Mouse (Mus musculus): ENCODE measurements at regions not wholly inside any gene's neighbourhood (a gene's known extent, or its start where the extent isn't known, plus 50 kb on each side); places are given as distances from the start of the nearest gene placed in this dataset.

DNA sequence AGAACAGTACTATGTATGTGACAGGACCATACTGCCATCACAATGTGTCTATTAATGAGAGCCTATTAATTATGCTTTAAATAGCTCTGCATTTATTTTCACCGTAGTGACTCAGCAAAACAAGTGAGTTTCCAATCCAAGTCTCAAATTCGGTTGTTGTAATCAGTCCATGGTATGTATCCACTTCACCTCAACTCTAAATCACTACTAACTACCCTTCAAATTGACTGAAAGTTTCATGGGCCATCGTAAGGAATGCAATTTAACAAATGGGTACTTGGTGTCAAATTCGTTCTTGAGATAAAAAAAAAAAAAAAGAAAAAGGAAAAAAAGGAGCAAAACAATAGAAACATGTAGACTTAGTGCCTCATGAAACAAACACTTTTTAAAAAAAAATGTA lies 433.2 kb downstream of the 1190002N15Rik start:
- DNase-seq, result no peak

DNA sequence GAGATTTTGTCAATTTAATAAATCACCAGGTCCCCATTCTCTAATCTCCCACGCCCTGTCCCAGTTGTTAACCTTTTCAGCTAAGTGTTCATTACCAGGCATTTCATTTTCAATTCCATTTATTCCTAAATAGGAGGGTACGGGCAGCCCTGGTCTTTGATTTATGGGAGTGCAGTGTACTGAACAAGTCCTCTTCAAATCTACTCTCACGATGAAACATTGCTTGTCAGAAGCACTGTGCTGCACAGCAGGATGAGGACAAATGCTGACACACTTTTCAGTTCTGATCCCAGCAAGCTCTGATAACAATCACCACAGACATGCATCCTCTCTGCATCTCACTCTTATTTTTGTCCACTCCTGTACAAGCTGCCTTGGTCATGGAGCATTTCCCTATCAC lies 435.9 kb downstream of the 1190002N15Rik start:
- no peak for DNase-seq

DNA sequence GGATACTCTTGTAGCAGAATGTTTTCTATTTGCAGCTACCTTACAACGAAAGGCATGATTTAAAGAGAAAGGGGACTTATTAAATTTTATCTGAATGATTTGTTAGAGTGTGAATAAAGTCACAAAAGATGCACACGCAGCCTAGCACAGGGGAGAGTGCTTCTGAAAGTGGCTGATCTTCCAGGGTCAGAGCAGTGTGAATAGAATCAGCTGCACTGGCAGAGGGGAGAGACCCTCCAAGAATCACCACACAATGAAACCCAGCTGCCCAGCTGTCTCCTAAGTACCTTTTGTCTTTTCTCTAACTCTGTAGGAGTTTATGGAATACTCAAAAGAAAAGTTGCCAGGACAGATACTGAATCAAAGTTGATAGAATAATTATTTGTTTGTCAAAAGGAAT lies 443.1 kb downstream of the 1190002N15Rik start:
- peak; percentile 13 for DNase-seq

DNA sequence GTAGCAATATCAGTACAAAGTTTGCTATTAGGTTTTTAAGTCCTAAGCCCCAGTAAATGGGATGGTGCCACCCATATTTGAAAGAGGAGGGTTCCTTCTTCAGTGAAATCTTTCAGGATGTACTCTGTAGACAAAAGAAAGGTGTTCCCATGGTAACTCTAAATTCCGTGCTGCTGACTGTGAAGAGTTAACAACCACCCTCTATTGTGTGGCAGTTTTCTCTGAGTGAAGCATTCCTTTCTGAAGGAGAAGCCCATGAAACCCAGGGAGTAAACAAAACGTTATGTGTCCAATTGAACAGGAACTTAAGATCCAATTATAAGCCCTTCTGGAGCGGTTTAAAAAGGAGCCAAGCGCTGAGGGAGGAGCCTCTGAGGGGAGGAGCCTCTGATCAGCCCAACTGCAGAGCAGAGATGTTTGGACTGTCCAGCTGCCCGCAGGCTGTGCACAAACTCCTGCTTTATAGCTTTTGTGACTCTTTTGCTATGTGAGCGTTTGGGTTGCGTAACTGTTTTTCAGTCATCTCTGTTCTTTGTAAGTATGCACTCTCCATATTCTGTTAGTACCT lies 446.1 kb downstream of the 1190002N15Rik start:
- DNase-seq, result peak; percentile 23

DNA sequence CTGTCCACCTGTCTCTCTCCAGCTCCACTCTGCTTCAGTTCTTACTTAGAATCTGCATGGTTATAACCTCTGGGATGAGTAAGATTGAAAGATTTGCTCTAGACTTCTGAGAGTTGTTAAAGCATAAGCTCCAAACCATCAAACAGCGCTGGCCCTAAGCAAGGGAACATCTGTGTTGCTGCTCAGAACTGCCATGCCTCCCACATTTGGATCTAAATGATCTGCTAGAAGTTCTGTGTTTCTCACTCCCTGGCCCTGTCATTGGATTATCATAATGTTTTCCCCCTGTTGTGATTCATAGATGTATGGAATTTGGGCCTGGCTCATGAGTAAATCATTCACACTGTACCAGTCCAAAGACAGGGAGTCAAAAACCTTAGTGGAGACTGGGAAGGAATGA lies 448.1 kb downstream of the 1190002N15Rik start:
- no peak for DNase-seq

DNA sequence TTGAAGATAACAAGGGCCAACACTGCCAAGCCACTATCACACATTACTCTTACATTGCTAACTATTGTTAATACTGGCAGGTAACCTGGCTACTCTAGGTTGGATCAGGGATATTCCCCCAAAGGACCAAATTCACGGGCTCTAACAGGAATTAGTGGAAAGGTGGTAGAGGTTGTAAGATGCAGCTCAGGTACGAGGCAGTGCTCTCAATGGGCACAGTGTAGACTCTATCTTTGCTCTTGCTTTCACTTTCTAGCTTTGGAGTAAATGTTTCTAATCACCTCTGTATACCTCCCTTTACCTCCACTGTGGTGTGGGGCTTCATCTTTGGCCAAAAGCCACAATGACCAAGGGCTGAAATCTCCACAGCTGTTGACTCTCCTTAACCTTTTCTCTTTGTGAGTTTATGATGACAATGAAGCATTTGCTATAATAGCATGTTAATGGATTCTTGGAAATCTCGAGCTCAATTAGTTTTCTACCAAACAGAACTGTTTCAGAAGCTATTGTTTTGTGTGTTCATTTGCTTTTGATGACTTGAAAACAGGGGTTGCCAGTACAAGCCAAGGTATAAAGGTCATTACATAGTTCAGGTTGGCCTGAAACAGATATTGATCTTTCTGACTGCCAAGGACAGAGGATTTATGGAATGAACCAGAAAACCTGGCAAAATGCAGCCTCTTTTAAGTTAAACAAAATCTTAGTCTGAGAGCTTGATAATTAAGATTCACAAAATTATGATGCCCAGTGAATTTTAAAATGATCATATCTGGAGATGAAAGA lies 454.1 kb downstream of the 1190002N15Rik start:
- DNase-seq, result no peak

DNA sequence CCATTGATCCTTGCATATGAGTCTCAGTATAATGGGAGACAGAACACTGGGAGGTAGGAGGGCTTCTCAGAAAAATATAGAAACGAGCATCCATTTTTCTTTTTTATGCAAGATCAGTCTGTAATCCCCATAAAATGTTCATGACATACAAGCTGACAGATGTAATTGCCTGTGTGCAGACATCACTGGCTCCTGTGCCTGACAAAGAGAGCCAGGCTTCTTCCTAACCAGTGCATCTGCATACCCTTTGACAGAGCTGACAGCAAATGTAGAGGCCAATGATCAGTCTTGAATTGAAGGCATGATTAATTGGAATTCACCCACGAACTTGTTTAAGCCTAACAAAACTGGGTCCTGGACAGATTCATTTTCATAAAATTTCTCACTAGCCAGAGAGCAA lies 463.0 kb downstream of the 1190002N15Rik start:
- no peak for DNase-seq

DNA sequence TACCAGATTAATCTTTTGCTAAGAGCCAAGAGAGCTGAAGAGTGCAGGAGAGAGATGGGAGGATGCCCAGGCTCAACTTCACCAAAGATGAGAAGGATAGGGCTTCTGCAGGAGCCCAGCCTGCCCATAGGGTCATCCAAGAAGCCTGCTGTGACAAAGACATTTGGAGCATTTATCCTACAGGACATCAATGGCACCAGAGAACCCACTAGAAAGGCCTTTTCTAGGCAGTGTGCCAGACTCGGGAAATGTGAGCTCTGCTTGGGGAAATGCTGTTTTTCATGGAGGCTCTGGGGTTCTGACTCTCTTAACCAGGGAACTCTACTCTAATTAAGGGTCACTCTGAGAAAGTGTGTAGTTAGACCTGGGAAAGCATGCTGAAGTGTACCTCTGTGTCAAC lies 470.8 kb downstream of the 1190002N15Rik start:
- peak; percentile 7 for DNase-seq

DNA sequence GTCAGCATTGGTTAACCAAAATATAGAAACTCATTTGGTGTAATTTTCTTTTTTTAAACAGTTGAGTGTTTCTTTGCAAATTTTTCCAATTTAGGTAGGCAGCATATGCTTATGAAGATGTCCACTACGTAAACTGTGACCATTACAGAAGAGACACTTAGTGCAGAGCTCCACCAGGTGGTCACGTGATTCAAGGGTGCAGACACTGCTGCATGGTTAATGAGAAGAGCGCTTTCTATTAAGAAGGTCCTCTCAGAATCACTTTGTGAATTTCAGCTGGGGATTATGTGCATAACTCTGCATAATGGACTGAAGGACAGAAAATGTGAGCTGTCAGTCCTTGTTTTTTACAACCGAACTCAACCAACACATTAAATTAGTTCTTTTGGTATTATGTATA lies 484.7 kb downstream of the 1190002N15Rik start:
- no peak for DNase-seq

DNA sequence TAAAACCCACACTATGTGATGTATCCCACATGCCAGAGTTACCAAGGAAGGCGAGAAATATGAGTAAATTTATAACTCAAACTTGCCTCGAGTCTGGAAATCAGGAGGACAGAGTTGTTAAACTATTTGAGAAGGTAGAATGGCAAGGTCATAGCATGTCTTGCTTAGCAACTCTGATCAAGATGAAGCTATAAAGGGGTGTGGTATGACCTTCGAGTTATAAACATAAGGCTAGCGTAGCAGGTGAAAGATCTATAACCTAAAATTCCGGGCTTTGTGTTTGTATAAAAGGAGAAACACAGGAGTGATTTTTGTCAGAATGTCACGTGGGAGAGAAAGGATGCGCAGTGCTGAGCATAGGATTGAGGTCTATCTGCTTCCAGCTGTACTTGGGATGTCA lies 490.0 kb downstream of the 1190002N15Rik start:
- no peak for DNase-seq

DNA sequence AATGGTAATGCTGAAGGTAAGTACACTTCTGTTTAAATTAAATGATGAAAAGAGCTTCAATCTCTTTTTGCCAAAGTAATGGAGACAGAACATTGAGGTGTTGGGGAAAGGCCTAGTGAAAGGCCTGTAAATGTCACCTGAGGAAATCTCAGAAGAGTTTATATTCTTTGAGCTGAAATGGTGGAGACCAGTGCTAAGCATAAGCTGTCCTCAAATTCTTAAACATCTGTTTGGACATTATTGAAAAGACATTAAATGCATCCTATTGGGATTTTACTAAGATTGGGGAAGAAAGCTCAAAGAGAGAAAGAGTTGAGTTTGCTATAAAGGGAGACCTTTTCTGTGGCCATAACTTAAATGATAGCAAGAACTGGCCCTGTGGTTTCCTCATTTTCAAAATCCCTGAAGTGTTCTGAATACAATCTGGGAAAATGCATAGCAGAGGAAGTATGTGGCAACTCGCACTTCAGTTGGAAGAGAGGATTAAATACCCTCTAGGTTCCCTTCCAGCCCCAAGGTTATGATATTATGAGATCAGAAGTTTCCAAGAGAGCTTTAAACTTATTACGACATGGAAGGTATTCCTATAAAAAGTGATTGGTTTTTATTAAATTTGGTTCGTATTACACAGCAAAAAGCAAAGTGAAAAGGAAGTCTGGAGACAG lies 492.3 kb downstream of the 1190002N15Rik start:
- no peak for DNase-seq

DNA sequence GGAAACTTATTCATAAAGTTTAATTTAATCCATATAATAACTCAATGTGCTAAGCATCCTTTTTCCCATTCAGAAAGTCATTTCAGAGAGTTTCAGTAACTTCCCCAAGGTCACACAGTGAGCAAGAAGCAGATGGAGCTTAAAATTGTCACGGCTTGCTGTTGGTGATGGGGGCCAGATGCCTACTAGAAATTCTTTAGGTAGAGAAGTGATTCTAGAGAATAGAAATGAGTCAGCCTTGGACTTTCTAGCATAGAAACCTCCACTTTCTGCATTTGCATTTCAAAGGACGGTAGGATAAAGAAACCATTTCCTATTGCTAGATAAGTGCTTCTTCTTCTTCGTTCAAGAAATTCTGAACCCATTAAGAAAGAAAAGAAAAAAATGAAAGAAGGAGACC lies 514.1 kb downstream of the 1190002N15Rik start:
- no peak for DNase-seq

DNA sequence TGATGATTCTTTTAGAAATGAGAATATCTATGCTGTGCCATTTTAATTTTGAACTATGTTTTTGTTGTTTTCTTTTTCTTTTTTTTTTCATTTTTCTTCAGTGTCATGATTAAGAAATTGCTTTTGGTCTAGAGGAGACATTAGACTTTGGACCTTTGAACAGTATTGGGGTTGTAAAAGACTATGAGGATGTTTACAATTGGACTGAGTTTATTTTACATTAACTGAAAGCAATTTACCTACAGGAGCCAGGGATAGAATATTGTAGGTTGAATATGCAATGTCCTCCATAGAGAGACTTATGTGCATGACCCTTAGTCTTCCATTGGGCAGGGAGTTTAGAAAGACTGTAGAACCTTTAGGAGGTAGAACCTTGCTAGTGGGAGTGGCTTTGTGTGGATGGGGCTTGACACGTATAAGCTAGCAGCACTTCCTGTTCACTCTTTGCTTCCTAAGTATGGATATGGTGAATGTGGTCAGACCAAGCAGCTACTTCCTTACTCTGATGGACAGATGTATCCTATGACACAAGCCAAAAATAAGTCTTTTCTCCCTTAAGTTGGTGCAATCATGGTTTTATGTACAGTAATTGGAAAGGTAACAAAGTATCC lies 516.5 kb downstream of the 1190002N15Rik start:
- no peak for DNase-seq

DNA sequence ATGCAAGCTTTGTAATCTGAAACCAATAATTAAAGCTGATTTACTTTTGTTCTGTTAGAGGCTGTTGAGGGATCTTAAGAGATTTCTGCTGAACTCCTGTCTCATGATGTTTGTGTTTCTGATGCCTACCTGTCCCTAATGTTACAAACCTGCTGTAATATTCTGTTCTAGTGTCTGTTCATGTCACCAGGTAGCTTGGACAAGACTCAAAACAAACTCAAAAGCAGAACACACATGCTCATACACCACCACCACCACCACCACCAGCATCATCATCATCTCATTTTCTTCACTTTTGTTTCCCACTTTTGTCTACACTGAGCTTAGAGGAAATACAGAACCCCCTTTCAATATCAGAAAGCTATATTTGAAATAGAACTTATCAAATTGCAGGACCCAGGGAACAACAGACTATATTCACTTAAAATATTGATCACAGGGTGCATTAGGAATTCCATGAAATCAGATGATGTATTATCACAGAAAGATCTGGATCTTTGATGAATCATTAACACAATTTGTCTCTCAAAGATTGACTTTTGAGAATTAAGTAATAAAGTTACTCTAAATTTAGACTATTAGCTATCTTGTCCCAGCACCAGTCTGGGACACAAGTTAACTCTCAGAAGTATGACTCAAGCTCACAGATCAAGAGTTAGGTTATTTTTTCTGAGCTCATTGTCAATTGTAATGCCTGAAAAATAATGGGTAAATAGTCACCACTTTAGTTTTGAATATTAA lies 521.0 kb downstream of the 1190002N15Rik start:
- DNase-seq, result no peak

DNA sequence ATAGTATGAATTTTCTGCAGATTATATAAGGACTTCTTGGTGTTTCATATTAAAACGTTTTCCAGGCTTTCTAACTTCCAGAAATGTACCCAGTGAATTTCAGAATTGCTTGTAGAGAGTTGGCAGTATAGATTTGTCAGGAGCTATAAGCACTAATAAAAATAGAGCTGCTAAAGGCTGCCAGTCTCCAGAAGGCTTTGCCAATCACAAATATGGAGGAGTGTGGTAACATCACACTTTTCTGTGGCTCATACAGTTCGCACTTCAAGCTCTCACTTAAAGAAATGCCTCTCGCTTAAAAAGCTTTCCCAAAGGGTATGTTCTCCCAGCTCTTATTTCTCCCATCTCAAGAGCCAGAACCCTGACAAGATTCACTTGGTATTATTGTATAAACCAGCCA lies 545.7 kb downstream of the 1190002N15Rik start:
- no peak for DNase-seq

DNA sequence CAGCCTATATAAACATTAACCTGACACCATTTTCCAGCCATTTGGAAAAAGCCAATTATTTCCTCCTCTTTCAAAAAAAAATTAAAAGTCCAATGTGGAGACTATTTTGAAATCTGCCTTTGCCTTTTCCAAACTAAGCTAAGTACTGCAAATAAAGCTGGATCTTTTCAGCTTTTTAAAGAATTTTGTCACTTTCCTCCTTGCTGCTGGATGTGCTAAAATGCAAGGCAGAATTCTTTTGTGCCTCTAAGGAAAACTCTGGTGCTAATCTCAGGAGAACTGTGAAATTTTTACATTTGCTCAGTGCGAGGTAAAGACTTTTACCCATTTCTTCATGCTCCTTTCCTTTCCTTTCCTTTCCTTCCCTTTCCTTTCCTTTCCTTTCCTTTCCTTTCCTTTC lies 546.7 kb downstream of the 1190002N15Rik start:
- no peak for DNase-seq

DNA sequence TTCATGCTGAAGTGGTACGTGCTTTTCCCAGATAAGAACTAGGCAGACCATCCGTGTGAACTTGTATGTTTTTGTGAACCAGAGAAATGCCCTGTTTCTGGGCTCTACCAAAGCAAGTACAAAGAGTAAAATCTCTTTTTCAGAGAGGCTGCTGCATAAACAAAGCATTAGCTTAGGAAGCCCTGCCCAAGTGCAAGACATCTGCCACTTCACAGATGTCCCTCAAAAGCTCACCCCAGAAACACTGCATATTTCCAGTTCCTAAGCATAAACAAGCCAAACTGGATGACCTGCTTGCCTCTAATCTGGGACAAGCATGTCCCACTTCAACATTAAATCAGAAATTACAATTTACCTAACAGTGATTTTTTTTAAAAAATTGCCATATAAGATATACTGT lies 556.7 kb downstream of the 1190002N15Rik start:
- DNase-seq, result no peak

DNA sequence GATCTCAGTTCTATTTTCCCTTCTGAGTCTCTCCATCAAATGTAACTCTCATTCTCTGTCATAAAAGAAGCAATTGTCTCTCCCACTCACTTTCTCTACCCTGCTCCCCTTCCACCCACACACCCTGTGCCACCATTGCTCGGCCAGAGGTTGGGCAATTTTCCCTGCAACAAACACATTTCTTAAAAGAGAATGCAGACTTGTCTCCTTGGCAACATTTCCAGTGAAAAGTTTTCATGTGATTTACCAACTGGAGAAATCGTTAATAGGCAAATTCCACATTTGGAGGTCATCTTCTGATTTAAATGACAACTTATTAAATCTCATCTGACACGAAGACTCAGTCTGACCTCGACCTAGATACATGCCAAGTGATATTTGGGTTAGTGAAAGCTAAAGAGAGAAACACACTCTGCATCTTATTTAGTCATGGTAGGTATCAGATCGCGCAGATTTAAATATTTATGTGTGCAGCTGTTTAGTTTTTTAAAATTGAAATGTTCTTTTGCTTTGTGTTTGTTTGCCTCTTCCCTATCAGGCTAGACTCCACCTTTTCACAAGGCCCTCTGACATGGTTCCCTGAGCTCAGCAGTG lies 568.1 kb downstream of the 1190002N15Rik start:
- DNase-seq, result no peak

DNA sequence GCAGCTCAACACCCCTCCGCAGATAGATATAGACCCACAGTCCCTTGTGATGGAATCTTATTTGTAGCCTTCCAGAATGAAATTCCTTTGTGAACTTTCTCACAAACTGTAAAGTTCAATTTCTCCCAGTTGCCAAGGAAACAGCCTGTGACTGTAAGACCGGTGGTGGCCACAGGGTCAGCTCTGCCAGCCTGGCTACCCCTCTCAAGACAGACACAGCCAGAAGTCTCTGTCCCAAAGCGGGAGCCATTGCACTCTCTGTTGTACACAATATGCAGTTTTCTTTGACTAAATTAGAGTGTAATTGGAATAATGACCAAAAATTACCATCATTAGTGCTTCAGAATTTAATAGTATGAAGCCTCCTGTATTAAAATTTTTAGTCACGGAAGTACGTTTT lies 568.8 kb downstream of the 1190002N15Rik start:
- no peak for DNase-seq

DNA sequence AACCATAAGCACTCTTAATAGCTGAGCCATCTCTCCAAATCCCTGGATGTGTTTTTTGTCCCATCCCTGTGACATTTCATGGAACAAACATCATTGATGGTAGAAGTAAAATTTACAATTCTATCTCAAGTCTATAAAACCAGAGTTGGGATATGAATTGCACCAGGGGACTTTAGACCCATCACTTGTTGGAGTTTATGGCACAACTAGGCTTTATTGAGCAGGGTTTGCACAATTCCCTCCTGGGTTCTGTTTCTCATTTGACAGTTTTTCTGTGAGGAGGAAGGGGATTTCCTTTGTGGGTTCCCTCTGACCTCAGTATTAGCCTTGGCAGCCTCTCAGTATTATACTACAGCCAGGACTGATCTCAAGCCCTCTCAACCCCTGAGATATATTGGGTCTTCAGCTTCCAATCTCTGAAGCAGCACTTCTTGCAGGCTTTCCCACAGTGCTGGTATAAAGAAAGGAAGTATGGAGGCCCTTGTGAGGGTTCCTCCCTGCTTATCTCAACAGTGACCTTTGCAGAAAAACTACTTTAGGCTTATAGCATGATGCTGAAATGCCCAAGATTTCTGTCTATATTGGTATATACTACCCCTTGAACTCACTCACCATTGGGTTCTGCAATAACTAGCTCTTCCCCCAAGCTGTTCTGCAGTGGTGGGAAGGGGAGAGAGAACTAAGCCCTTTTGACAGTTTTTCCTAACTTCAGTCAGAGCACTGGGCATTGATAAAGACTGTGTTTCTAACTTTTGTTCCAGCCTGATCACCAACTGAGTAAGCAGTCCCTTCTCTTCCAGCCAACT lies 582.4 kb downstream of the 1190002N15Rik start:
- no peak for DNase-seq

DNA sequence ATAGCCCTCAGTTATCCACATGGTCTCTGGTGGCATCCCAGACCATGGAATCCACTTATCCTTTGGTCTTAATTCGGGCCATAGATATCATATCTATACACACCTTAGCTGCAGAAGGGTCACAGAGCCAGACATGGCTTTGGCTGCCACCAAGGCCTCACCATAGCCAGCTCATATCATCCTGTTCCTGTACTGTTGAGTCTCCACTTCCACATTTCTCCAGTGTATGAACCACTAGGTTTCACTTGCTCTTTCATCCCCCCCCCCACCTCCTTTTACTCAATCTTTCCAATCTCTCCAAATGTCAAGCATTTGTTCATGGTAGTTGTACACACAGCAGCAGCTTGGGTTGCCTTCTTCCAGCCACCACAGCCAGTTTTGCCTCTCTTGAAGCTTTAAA lies 589.2 kb downstream of the 1190002N15Rik start:
- DNase-seq, result no peak

DNA sequence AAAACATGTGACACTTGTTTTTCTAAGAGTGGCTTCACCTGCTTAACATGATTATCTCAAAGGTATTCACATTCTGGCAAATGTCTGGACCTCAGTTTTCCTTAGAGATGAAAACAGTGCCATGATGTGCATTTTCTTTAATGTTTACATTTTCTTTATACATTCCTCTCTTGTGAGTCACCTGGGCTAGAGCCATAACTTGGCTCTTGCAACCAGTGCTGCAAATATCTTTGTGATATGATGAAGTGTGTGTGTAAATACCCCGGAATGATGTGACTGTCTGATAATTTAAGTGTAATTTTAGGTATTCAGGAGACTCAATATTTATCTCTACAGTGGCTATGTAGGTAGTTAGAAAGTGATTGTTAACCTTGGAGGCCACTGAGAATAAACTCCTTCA lies 590.8 kb downstream of the 1190002N15Rik start:
- no peak for DNase-seq

Measured in embryo, embryonic 11 days (tissue).